Mouse (Mus musculus) bone marrow, adult 2 months (tissue): Measurements from ENCODE around the gene Vmn1r85. TPM values are rescaled to one million over a fixed set of nuclear protein-coding genes. Genes with fewer than 3 reads are reported as not detected.

Experiments used
- H3K27ac ChIP-seq: fragments of 200-500 bp; 2 replicates; pipeline ENCODE4 v1.5.1; 2012; ENCODE audit warnings: low read depth, mild to moderate bottlenecking, control low read depth, inconsistent platforms, low read length; ENCODE audit not compliant: control insufficient read depth, poor library complexity, insufficient read depth
- H3K4me1 ChIP-seq: fragments of 200-500 bp; 2 replicates; pipeline ENCODE4 v1.6.1; 2011; ENCODE audit warnings: low read length; ENCODE audit not compliant: control insufficient read depth, insufficient read depth
- H3K4me3 ChIP-seq: fragments of 200-500 bp; replicated peaks from 2 replicates; pipeline ENCODE3; 2011; ENCODE audit warnings: mild to moderate bottlenecking, low read depth, low read length, control low read depth; ENCODE audit not compliant: control insufficient read depth
- CTCF ChIP-seq: fragments of 200-500 bp; IDR thresholded peaks from 2 replicates; pipeline ENCODE4 v1.5.1; 2011; ENCODE audit warnings: low read length, control low read depth; ENCODE audit not compliant: control insufficient read depth, insufficient read depth
- POLR2A ChIP-seq: fragments of 200-500 bp; IDR thresholded peaks from 2 replicates; pipeline ENCODE4 v1.6.1; 2011; ENCODE audit warnings: low read depth, mild to moderate bottlenecking, control low read depth, low read length, borderline replicate concordance; ENCODE audit not compliant: control insufficient read depth
- WGBS: fragments of 180-500 bp; shearing (Covaris S2); methylation state at CpG from one replicate; pipeline ENCODE4 v1.1.7; 2018; 5-methylcytosine and 5-hydroxymethylcytosine counted together
- polyA plus RNA-seq: library from polyadenylated mRNA; stranded (reverse); fragments of >200 nt; gene quantifications from 2 replicates; pipeline ENCODE4 v1.2.4, GENCODE M21; 2011; ENCODE audit warnings: low replicate concordance; ENCODE audit not compliant: missing spikeins, insufficient read depth, insufficient read length

The Vmn1r85 gene
- polyA plus RNA-seq, 1 experiment = 0.55 TPM

DNA sequence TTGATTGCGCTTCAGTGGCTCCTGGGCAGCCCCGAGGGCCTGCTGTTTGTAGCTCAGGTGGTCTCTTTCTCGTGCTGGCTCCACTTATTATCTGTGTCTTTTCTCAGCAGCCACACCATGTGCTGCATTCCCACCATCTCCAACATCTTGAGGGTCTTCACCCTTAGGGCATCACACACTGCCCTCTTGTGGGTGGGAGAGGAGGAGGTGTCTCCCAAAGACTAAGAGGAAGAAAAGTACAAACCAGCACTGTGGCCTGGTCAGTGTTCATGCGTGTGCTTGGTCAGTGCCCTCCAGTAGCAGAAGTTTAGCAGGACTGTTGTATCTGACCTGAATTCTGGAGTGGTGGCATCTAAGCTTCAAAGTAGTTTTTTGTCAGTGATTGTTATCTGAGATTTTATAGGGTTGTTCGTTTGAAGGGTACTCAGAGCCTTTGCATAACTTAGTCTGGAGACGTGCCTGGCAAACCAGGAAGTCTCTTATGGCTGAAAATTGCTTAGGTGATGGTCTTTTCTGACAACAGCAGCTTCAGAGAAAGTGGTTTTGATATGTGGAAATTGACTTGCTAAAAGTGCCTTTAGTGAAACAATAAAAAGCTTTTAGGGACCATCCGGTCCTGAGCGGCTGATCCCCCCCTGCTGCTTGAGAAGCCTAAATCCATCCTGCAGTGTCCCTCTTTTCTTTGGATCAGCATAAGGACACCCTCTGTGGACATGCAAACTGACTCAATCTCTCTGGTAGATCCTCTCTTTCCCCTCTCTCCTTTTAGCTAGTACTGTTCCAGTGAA, 37.9 kb downstream of the Vmn1r85 start:
- H3K27ac ChIP-seq = no peak overlapping the region
- TF ChIP-seq CTCF = peak; percentile 35; the same call in 1 of the 2 replicates
- TF ChIP-seq POLR2A = no peak
- no peak overlapping the region for H3K4me3 ChIP-seq
- WGBS = 67% methylated on average over 8 of the region's 8 CpGs
- H3K4me1 ChIP-seq = no peaks in the 10 kb centered on the region

DNA sequence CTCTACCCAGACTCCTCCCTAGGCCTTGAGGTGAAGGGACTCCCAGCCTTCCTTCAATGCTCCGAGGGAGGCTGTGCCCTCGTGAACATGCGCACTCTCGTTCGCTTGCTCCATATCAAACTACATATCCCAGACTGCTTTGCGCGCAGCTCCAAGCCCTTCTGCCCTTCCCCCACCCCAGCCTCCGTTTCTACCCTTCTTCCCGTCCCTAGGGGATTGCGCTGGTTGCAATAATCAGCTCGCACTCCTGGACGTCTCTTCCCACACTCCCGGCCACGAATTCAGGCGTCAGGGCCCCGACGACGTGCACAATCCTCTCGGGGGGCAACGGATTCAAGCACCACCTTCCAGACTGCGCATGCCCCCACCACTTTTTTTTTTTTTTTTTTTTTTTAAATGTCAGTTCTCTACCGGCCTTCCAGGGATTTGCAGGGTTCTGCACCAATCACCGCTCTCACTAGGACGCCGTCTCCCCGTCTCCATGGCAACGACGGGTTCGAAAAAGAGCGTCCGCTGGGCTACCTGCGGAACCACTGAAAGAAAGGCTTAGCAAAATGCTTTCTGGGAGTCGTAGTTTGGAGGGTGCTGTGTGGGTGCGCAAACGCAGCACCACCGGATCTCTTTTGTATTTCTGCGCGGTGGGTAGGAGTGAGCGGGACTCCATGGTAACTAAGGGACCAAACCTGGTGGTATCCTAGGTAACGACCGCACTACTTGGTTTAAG, 40.5 kb downstream of the Vmn1r85 start, which contains the start of gene Mzf1:
TSS of gene Mzf1 (minus strand) at position 478 of the 724 bp plus-strand sequence.
- under 1% methylated on average over 41 of the region's 41 CpGs for WGBS
- Histone ChIP-seq H3K4me1 (no peaks in the 10 kb centered on the region), H3K27ac (peak within 1 kb of the TSS; percentile 48), H3K4me3 (peak within 1 kb of the TSS; percentile 83)
- TF ChIP-seq POLR2A = 0 out of 2 replicates have a peak, but pooled peaks have one; percentile 16
- TF ChIP-seq CTCF = no peak

DNA sequence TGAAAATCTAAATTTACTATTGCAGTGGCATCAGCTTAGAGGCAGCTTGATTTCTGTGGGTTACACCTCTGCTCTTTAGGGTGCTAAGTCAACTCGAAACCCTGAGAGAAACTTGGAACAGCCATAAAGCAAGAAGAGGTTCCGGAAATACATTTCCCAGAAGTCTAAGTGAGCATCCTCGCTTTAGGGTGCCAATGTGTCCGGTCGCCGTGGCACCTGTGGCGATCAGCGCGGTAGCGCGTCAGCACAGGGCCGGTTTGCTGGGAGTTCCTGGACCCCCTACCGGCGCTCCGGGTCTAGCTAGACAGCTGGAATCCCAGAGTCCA, 41.0 kb downstream of the Vmn1r85 start:
- 4% methylated on average over 15 of the region's 15 CpGs for WGBS
- H3K27ac ChIP-seq = peak overlapping the region; percentile 5; the same call in 1 of the 2 replicates
- TF ChIP-seq POLR2A = no peak
- TF ChIP-seq CTCF = no peak

DNA sequence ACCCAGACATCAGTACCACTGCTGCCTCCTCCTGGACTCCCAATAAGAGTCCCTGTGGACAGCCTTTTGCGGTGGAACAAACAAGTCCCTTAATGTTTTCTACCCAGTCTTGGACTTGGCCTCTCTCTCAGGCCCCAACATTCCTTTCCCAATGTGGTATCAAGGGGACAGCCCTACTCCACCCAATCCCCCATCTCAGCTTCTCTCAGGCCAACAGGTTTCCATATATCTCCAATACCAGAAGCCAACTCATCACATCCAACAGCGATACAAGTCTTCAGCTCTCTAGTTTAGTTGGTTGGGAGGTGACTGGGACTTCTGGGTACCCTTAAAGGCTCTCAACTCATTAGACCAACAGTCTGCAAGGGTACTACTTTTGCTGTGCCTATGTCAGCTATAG, 41.5 kb downstream of the Vmn1r85 start:
- Histone ChIP-seq H3K27ac (no peak overlapping the region), H3K4me3 (no peak overlapping the region), H3K4me1 (no peaks in the 10 kb centered on the region)
- WGBS = 93% methylated on average over 2 of the region's 2 CpGs
- no peak for TF ChIP-seq POLR2A
- TF ChIP-seq CTCF = no peak

More for the DNA sequence above, 41.0 kb downstream of the Vmn1r85 start:
- Histone ChIP-seq H3K4me3 (peak overlapping the region; percentile 83), H3K4me1 (no peaks in the 10 kb centered on the region)

DNA sequence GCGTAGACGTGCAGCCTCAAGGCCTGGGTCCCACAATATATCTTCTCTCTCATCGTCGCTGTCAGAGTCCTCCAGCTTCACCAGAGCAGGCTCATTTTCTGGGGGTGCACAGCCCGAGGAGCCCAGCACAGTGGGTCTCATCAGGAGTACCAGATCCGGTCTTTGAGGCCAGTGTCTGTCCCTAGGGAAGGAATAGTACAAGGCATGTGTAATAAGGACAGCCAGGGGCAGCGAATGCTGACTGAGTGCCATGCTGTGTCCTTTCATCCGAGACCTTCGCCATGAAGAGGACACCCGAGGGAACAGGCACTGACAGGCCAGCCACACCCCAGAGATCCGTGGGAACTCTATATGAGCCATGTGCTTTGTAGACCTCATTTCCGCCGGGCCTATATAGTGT, 42.0 kb downstream of the Vmn1r85 start:
- TF ChIP-seq POLR2A = no peak
- no peak for TF ChIP-seq CTCF
- Histone ChIP-seq H3K4me1 (no peaks in the 10 kb centered on the region), H3K27ac (no peak overlapping the region), H3K4me3 (no peak overlapping the region)
- WGBS = 89% methylated on average over 13 of the region's 13 CpGs

DNA sequence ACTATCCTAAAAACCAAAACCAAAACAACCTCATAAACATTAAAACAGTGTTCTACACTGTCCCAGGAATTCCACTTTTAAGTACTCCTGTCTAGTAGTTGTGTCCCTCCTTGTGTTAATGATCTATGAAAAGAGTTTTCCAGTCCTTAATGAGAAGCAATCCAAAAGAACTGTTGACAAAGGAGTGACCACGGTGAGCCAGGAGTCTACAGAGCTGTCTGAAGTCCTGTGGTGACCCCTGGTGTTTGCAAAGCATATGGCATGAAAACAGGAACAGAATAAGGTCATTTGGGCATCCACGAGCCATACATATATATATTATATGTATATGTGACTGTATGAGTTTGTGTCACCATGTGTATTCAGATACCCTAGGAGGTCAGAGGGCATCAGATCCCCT, 48.9 kb downstream of the Vmn1r85 start:
- Histone ChIP-seq H3K27ac (no peak overlapping the region), H3K4me1 (peaks cover 5% of the 10 kb centered on the region), H3K4me3 (no peak overlapping the region)
- WGBS = 0% methylated on average over 2 of the region's 2 CpGs
- TF ChIP-seq POLR2A (no peak), CTCF (peak; percentile 83)

DNA sequence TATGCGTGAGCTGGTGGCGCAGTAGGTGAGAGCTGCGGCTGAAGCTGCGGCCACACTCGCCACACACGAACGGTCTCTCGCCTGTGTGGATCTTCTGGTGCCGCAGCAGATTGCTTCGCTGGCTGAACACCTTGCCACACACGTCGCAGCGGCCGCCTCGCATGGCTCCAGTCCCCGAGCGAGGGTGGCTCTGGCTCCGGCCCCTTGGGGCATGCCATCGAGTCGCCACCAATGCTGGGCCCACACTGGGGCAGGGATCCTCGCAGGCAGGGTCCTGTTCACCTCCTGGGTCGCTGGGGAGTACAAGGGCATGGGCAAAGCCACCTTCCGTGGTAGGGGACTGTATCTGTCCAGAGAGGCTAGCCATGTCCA, 50.7 kb downstream of the Vmn1r85 start:
- Histone ChIP-seq H3K4me1 (peaks cover 5% of the 10 kb centered on the region), H3K4me3 (no peak overlapping the region), H3K27ac (no peak overlapping the region)
- 5% methylated on average over 23 of the region's 23 CpGs for WGBS
- TF ChIP-seq CTCF (no peak), POLR2A (no peak)

DNA sequence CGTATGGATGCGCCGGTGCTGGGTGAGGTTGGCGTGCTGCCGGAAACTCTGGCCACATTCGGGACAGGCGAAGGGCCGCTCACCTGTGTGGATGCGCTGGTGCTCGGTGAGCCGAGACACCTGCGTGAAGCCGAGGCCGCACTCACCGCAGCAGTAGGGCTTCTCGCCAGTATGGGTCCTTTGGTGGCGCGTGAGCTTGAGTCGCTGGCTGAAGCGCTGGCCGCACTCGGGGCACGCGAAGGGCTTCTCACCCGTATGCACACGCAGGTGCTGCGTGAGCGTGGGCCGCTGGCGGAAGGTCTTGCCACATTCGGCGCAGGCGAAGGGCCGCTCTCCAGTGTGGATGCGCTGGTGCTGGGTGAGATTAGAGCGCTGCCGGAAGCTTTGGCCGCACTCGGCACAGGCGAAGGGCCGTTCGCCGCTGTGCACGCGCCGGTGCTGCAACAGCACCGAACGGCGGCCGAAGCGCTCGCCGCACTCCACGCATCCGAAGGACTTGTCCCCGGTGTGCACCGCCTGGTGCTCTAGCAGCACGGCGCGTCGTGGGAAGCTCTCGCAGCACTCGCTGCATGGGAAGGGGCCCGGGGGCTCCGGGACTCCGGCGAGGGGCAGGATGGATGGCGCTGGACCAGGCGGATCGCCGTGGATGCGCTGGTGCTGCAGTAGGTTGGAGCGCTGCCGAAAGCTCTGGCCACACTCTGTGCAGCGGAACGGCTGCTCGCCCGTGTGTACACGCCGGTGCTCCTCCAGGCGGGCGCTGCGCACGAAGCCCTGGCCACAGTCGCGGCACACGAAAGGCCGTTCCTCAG, 51.3 kb downstream of the Vmn1r85 start:
- 11% methylated on average over 88 of the region's 88 CpGs for WGBS
- peaks cover 9% of the 10 kb centered on the region for H3K4me1 ChIP-seq
- H3K27ac ChIP-seq = no peak overlapping the region
- no peak overlapping the region for H3K4me3 ChIP-seq
- TF ChIP-seq POLR2A = no peak; the same call in 1 of the 2 replicates
- TF ChIP-seq CTCF = no peak
